Mouse (Mus musculus): Measurements from ENCODE around the gene Syn3.

- no peak for TF ChIP-seq CTCF (IDR thresholded peaks at IDR 0.05; ENCODE audit: low read depth)
- TF ChIP-seq EP300 (IDR thresholded peaks at IDR 0.05; ENCODE audit: low read depth): no peak
Measured at GRCm38 (mm10) chr10:86258992-86259391, 239.7 kb downstream of the Syn3 start.
